Mouse (Mus musculus): ENCODE measurements at regions not wholly inside any gene's neighbourhood (a gene's known extent, or its start where the extent isn't known, plus 50 kb on each side); places are given as distances from the start of the nearest gene placed in this dataset.

DNA sequence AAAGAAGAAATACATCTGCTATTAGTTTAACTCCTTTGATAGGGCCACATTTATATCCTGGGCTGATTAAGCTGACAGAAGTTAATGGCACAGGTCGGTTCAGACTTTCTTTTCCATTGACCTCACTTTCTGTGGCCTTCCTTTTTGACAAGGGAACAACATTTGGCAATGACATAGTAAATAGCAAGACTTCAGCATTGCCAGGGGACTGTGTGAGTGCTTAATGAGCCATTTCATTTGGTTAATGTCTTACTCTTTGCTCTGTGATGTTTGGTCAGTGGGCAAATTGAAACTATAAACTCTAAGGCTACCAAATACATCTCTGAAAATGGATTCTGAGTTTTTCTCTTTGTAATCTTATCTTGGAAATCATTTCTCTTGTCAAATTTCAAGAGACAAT lies 1405.9 kb downstream of the Nxph1 start:
- no peak for DNase-seq

GRCm38 (mm10) chr6:10365138-10365537 lies 1416.9 kb downstream of the Nxph1 start:
- no peak for DNase-seq

DNA sequence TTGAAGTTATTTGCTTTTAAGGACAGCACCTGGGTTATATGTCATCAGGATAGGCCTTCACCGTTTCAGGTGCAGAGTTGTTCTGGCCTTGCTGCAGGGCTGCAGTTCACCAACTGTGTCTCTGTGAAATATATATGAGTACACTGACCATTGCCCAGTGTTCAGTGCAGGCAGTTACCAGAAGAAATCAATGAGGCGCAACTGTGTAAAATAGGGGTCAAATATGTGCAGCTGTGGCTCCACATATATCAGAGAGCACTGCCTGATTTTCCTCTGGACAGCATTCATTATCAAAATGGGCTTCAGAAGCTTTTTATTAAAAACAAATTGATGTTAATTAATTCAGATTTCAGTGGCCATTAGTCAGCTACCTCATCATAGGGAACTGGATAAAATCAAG lies 1426.2 kb downstream of the Nxph1 start:
- DNase-seq = no peak

DNA sequence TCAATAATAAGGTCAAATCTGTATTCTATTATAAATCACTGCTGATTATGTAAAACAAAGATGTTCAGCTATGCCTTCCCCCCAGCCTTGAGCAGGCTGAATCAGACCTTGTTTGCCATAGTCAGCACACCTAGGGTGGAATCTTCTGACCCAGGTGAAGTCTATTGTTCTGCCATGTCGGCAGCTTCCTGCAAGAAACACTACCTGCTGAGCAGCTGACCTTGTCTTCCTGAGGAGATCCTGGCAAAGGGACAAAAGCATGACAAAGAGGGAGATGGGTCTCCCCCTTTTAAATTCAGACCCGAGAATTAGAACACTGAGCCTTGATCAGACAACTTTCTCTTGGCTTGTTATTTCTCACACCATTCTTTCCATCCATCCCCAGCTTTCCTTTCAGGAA lies 1476.4 kb downstream of the Nxph1 start:
- no peak for DNase-seq

GRCm38 (mm10) chr6:10425506-10425905 lies 1477.3 kb downstream of the Nxph1 start:
- DNase-seq = peak; percentile 6 to 13

GRCm38 (mm10) chr6:10443206-10443605 lies 1464.1 kb downstream of the Ndufa4 start:
- no peak for DNase-seq

GRCm38 (mm10) chr6:10456044-10456443 lies 1451.3 kb downstream of the Ndufa4 start:
- no peak for DNase-seq

DNA sequence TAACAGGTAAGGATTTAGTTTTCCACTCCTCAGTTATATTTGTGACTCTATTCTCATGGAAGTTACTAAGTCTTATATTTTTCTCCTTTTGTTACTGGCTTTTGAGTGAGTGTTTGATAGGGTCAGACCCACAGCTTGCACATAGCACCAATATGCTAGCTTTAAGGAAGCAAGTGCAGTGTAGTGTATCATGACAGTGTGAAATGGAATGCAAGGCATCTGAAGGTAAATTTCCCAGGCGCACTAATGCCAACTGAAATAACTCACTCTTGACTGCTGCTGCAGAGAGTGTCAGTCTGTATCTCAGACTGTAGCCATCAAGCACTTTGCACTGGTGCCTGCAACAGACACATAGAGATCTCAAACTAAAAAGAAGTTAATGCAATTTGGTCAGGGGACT lies 1438.3 kb downstream of the Ndufa4 start:
- no peak for DNase-seq
